ENCODE assay signal across 11 mouse cellular contexts in genomic region chr3:65793561-65793960, GRCm38 (mm10).
"Had no signal": no experiment of that assay in that cellular context is flagged by ENCODE, and none has a peak within 500 bp of the region (broad histone marks: within the 10 kb centered on the region; RNA-seq: fewer than 3 reads in every experiment).

No protein-coding gene starts in this region.

- ATAC-seq: liver, embryonic 12.5 days; midbrain, embryonic 15.5 days had no signal

- DNase-seq: kidney, postnatal 25 days; layer of hippocampus, adult 9-11 months; liver; lung, adult 18-20 months; lung, postnatal 10 days; retina, postnatal 1 day; right cerebral cortex, postnatal 25 days; thymus, adult 18-20 months; thymus, postnatal 36 days had no signal
